Mouse (Mus musculus) forebrain, embryonic 13.5 days (tissue): ENCODE data around the gene Smtn. TPM values are rescaled to one million over a fixed set of nuclear protein-coding genes. Genes with fewer than 3 reads are reported as not detected.

ENCODE experiments used
- ATAC-seq: fragments of 200-750 bp; cut with Nextera tagmentation; 2 replicates; pipeline ENCODE4 v1.8.0; 2017
- H3K27ac ChIP-seq: fragments of 300-500 bp; sonication (generic); 2 replicates; pipeline ENCODE4 v1.5.1; 2015; ENCODE audit warnings: inconsistent platforms, mild to moderate bottlenecking, moderate library complexity
- H3K27me3 ChIP-seq: fragments of 300-500 bp; sonication (generic); 2 replicates; pipeline ENCODE4 v1.6.1; 2015; ENCODE audit warnings: mild to moderate bottlenecking, inconsistent platforms
- H3K36me3 ChIP-seq: fragments of 300-500 bp; sonication (generic); 2 replicates; pipeline ENCODE4 v1.6.1; 2015; ENCODE audit warnings: mild to moderate bottlenecking, inconsistent platforms; ENCODE audit not compliant: poor library complexity, severe bottlenecking
- H3K4me1 ChIP-seq: fragments of 300-500 bp; sonication (generic); 2 replicates; pipeline ENCODE4 v1.6.1; 2015; ENCODE audit warnings: inconsistent platforms
- H3K4me2 ChIP-seq: fragments of 300-500 bp; sonication (generic); 2 replicates; pipeline ENCODE4 v1.6.1; 2015; ENCODE audit warnings: inconsistent platforms, mild to moderate bottlenecking, moderate library complexity
- H3K4me3 ChIP-seq: fragments of 300-500 bp; sonication (generic); 2 replicates; pipeline ENCODE4 v1.5.1; 2015; ENCODE audit warnings: mild to moderate bottlenecking, inconsistent platforms
- H3K9ac ChIP-seq: fragments of 300-500 bp; sonication (generic); 2 replicates; pipeline ENCODE4 v1.6.1; 2015; ENCODE audit warnings: mild to moderate bottlenecking, inconsistent platforms
- H3K9me3 ChIP-seq: fragments of 300-500 bp; sonication (generic); replicated peaks from 2 replicates; pipeline ENCODE4 v1.6.1; 2016; ENCODE audit warnings: inconsistent platforms
- WGBS: fragments of 180-500 bp; shearing (Covaris S2); methylation state at CpG from one replicate; pipeline ENCODE4 v1.1.7; 2015; 5-methylcytosine and 5-hydroxymethylcytosine counted together
- polyA plus RNA-seq: library from polyadenylated mRNA; unstranded; fragments of >200 nt; fragmentation: Nextera tagmentation; extraction: Ambion mirVana; gene quantifications from 2 replicates; pipeline ENCODE4 v1.2.1, GENCODE M21; 2015

The Smtn gene
- polyA plus RNA-seq, 1 experiment from 2014 or later = 21.9 TPM

DNA sequence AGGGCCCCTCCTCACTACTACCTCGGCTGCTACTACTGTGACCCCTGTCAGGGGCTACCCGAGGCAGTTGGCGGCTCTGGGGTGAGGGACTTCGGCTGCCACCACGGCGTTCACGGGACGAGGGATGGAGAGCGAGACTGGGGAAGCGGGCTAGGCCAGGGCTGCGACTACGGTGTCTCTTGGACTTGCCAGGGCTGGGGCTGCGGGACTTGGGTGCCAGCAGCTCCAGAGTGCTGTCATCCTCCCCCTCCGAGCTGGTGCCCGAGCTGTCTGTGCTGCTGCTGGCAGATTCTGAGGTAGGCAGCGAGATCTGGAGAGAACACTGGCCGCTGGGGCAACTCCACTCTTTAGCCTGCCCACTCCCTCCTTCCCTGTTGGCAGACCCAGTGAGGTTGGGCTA is 45.6 kb downstream of the Smtn start:
- no peak for ATAC-seq
- Histone ChIP-seq H3K9ac (no peak overlapping the region), H3K4me3 (no peak overlapping the region), H3K4me2 (no peak overlapping the region), H3K9me3 (no peaks in the 10 kb centered on the region), H3K36me3 (no peaks in the 10 kb centered on the region), H3K27ac (no peak overlapping the region), H3K4me1 (no peaks in the 10 kb centered on the region), H3K27me3 (no peaks in the 10 kb centered on the region)
- 81% methylated on average over 17 of the region's 17 CpGs for WGBS

DNA sequence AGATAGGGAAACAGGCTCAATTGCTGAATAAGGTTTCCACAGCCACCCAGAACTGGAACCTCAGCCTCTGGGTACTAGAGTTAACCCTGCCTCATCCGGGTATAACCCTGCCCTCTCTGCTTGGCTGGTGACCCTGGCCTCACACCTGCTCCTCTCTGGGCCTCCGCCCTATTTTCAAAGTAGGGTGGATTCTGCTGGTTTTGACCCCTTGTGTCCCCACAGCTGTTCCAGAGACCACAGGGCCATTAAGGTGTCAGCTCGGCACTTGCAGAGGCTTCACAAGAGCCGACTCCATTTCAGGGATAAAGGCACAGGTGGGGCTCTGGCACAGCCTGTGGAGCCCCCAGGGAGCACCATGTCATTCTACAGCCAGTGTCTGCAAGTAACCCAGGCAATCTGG is 47.7 kb downstream of the Smtn start:
- no peak overlapping the region for H3K4me2 ChIP-seq
- no peak overlapping the region for H3K27ac ChIP-seq
- no peak overlapping the region for H3K4me3 ChIP-seq
- no peaks in the 10 kb centered on the region for H3K4me1 ChIP-seq
- no peaks in the 10 kb centered on the region for H3K27me3 ChIP-seq
- H3K36me3 ChIP-seq = no peaks in the 10 kb centered on the region
- no peak for ATAC-seq
- no peak overlapping the region for H3K9ac ChIP-seq
- H3K9me3 ChIP-seq = no peaks in the 10 kb centered on the region
- WGBS = 79% methylated on average over 4 of the region's 4 CpGs

DNA sequence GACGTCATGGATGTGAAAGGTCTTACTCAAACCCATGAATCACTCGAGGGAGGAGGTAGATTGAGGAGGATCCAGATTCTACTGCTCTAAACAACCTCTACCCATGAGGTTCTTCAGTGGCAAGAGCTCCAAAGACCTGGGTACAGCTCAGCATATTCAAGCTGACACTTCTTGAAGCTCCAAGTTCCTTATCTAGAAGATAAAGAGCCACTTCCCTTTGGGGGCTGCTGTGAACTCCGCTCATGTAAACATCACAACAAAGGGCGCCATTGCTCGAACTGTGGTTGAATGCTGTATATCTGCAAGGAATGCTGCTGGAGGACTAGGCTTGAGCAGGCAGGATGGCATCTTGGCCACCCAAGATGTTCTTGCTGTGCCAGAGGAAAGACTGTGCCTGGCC is 51.4 kb downstream of the Smtn start:
- Histone ChIP-seq H3K4me2 (no peak overlapping the region), H3K27ac (no peak overlapping the region), H3K27me3 (no peaks in the 10 kb centered on the region), H3K4me1 (no peaks in the 10 kb centered on the region), H3K36me3 (no peaks in the 10 kb centered on the region), H3K9ac (no peak overlapping the region), H3K9me3 (no peaks in the 10 kb centered on the region), H3K4me3 (no peak overlapping the region)
- WGBS = 89% methylated on average over 5 of the region's 5 CpGs
- no peak for ATAC-seq

DNA sequence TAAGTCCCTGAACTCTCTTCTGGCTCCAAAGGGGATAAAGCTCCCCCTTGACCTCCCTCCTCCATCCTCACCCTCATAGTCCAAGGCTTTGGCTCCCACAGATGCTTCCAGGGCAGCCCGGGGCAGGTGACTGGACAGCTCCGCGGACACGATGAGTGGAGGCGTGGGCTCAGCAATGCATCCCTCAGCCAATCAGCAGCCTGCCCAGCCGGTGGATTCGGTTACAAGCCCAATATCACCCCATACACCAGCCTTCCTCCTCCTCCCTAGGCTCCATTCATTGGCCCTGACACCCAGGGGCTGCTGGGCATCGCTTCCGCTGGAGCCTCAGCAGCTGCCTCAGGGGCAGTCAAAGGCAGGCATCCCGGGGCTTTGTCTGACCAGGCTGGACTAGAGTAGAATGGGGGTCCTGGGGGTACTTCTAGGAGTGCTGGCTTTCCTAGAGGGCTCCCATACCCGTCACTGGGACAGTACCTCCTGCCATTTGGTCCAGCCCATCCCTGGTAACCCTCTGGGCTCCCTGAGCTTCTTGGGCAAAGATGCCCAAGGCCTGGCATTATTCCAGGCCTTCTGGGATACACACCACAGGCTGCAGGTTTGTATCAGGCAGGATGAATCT is 52.4 kb downstream of the Smtn start, which contains the start of gene Pla2g3:
Gene Pla2g3 (plus strand): TSS at position 333 of the 619 bp plus-strand sequence.
- H3K9ac ChIP-seq = no peak within 1 kb of the TSS
- no peak within 1 kb of the TSS for H3K27ac ChIP-seq
- H3K9me3 ChIP-seq = no peaks in the 10 kb centered on the region
- no peaks in the 10 kb centered on the region for H3K36me3 ChIP-seq
- H3K27me3 ChIP-seq = no peaks in the 10 kb centered on the region
- no peak within 1 kb of the TSS for H3K4me2 ChIP-seq
- 27% methylated on average over 11 of the region's 11 CpGs for WGBS
- no peak for ATAC-seq
- no peak within 1 kb of the TSS for H3K4me3 ChIP-seq
- no peaks in the 10 kb centered on the region for H3K4me1 ChIP-seq

DNA sequence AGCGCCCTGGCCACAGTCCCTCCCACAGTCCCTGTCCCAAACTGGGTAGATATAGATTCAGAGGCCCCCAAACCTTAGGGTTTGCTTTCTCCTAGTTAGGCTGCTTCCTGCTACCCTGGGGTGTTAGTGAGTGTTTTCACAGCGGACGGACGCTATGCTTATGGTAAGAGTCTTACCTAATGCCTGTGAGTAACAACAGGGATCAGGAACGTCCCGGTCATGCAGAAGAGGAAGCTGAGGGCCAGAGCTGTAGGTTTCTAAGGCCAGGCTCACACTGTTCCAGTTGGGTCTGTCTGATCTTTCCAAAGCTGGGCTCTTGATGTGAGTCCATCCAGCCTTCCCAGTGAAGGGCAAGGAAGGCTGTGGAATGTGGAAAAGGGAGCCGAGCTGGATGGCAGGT is 54.1 kb downstream of the Smtn start:
- Histone ChIP-seq H3K9ac (no peak overlapping the region), H3K4me2 (no peak overlapping the region), H3K27ac (no peak overlapping the region), H3K4me1 (no peaks in the 10 kb centered on the region), H3K36me3 (no peaks in the 10 kb centered on the region), H3K27me3 (no peaks in the 10 kb centered on the region), H3K4me3 (no peak overlapping the region), H3K9me3 (no peaks in the 10 kb centered on the region)
- ATAC-seq = no peak
- 73% methylated on average over 7 of the region's 7 CpGs for WGBS

DNA sequence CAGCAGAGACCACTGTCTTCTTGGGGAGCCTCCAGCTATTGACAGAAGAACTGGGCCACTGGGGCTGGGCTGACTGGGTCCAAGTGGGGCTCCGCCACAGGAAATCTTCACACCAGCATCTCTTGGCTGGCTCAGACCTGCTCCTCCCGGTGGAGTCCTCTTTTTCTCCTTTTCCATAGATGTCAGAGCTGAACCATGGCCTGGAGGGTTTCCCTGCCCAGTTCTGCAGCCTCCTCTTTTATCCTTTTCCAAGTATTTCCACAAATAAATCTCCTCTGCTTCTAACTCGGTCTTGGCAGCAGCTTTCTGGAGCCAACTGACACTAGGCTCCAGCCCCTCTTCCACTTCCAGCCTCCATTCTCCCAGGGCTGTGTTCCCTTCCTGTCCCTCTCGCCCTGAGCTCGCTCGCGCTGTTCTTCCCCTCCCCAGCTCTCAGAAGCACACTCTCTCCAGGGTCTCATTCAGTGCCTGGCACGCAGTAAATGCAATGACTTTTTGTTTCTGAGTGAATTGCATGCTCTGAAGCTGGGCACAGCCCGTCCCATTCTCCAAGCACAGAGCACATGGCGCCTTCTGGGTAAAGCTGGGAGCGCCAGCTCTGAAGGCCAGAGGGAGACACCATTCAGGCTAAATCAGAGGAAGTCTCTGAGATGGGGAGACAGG is 56.3 kb downstream of the Smtn start:
- no peak for ATAC-seq
- H3K9me3 ChIP-seq = no peaks in the 10 kb centered on the region
- no peak overlapping the region for H3K9ac ChIP-seq
- no peak overlapping the region for H3K4me2 ChIP-seq
- 65% methylated on average over 11 of the region's 11 CpGs for WGBS
- no peak overlapping the region for H3K4me3 ChIP-seq
- H3K27ac ChIP-seq = no peak overlapping the region
- H3K27me3 ChIP-seq = no peaks in the 10 kb centered on the region
- no peaks in the 10 kb centered on the region for H3K4me1 ChIP-seq
- no peaks in the 10 kb centered on the region for H3K36me3 ChIP-seq

DNA sequence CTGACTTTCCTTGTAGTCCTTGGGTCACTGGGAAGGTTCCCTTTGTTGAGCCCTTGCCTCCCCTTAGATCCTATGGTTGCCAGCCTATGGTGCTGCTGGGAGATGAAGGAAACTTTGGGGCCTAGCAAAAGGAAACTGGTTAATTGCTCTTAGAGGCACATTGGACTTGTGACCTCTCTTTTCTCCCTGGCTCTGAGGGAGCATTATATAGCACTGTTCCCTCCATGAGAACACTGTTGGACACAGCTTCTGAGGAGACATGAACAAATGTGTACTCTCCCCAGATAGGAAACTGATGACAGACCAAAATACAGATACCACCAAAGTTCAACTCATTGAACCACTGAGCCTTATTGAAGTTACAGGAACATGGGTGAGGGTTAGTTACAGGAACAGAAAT is 64.9 kb downstream of the Smtn start:
- ATAC-seq = no peak
- H3K27me3 ChIP-seq = no peaks in the 10 kb centered on the region
- H3K27ac ChIP-seq = no peak overlapping the region

DNA sequence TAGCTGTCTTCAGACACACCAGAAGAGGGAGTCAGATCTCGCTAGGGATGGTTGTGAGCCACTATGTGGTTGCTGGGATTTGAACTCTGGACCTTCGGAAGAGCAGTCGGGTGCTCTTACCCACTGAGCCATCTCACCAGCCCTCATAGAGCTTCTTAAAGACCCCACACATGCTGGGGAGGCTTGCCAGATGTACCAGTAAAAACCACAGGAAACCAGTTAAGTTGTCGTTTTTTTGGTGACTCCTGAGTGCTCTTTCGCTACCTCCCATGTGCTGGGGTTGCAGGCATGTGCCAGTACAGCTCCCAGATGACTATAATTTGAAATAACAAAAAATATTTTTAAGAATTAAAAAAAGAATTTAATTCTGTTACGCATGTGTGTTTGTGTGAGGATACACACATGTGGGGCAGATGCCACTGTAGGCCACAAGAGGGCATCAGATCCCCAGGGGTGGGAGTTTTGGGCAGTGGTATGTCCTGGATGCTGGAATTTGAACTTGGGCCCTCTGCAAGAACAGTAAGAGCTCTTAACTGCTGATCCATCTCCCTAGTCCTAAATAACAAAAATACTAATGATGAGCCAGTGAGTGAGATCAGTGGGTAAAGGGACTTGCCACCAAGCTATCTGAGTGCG is 65.8 kb downstream of the Smtn start:
- H3K9me3 ChIP-seq = no peaks in the 10 kb centered on the region
- no peak overlapping the region for H3K27ac ChIP-seq
- 86% methylated on average over 7 of the region's 7 CpGs for WGBS
- H3K36me3 ChIP-seq = no peaks in the 10 kb centered on the region
- no peak overlapping the region for H3K4me2 ChIP-seq
- no peaks in the 10 kb centered on the region for H3K4me1 ChIP-seq
- no peaks in the 10 kb centered on the region for H3K27me3 ChIP-seq
- ATAC-seq = no peak
- no peak overlapping the region for H3K9ac ChIP-seq
- no peak overlapping the region for H3K4me3 ChIP-seq

More for the DNA sequence above, 64.9 kb downstream of the Smtn start:
- no peaks in the 10 kb centered on the region for H3K36me3 ChIP-seq
- no peaks in the 10 kb centered on the region for H3K4me1 ChIP-seq
- H3K9me3 ChIP-seq = no peaks in the 10 kb centered on the region
- H3K4me2 ChIP-seq = no peak overlapping the region
- no peak overlapping the region for H3K4me3 ChIP-seq
- H3K9ac ChIP-seq = no peak overlapping the region

DNA sequence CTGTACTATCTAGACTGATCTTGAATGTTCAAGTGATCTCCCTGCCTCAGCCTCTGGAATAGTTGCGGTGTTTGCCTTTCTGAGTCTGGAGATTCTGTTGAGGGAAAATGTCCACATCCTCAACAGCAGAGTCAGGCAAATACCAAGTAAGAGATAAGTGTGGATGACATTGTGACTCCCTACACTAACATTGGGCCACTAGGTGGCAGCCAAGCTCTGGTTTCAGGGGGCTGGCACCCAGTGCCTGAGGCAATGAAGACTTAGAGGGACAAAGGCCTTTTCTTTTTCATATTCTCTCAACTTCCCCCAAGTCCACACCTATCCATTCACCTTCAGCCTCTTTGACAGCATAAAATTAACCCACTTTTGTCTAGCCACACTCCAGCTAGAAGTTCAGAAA is 67.9 kb downstream of the Smtn start:
- peak; percentile 75 for ATAC-seq
- 30% methylated on average over 1 of the region's 1 CpGs for WGBS
- no peak overlapping the region for H3K9ac ChIP-seq
- H3K36me3 ChIP-seq = no peaks in the 10 kb centered on the region
- no peaks in the 10 kb centered on the region for H3K4me1 ChIP-seq
- no peak overlapping the region for H3K4me3 ChIP-seq
- no peaks in the 10 kb centered on the region for H3K9me3 ChIP-seq
- H3K27ac ChIP-seq = no peak overlapping the region
- H3K4me2 ChIP-seq = no peak overlapping the region
- H3K27me3 ChIP-seq = no peaks in the 10 kb centered on the region

DNA sequence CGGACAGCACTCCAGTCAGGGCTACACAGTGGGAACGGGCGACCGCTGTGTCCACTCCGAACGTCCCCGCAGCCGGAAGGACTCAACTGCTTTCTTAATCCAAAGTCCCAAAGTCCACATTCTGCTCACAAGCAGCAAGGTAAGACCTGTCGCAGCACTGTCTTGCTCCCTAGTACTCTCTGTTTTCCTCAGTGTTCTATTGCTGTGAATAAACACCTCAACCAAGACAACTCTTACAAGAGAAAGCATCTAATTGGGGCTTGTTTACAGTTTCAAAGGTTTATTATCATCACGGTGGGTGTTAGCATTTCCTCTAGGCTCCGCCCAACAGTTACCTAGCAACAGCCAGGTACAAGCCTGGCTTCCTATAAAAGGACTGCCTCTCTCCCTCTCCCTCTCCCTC is 69.0 kb downstream of the Smtn start:
- WGBS = 15% methylated on average over 11 of the region's 11 CpGs
- Histone ChIP-seq H3K9ac (no peak overlapping the region), H3K9me3 (no peaks in the 10 kb centered on the region), H3K4me2 (no peak overlapping the region), H3K4me1 (no peaks in the 10 kb centered on the region), H3K27me3 (no peaks in the 10 kb centered on the region), H3K4me3 (no peak overlapping the region), H3K27ac (no peak overlapping the region), H3K36me3 (no peaks in the 10 kb centered on the region)
- ATAC-seq = no peak
